Mouse (Mus musculus): Measurements from ENCODE around the gene Gm19668.
"Not testable (repeated sequence)": the region's sequence is repeated elsewhere in the genome, so short reads cannot be mapped to it uniquely, and the experiment has no call there.

Gene Gm19668

DNA sequence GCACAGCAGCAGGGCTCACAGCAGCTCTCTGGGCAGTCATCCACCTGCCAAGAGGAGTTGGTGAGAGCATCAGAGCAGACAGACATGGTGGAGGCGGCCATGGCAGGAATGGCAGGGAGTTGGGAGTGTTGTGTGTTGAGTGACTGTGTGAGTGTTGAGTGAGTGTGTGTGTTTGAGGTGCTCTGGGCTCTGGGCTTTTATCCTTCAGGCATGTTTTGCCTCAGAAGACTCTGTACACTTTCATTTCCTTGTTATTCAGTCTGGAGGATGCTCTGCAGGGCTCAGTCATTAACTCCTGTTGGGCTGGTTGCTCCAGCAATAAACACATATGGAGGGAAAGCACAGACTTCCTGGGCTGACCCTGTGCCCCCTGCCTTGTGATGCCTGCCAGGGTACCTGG is 27.7 kb downstream of the Gm19668 start, which contains the start of gene Gm3238:
Gene Gm3238, minus strand, starts transcription at position 101 of the 400 bp plus-strand sequence.
- not testable (repeated sequence) for DNase-seq (ENCODE audit: low spot score in 2 of 2)

- DNase-seq (ENCODE audit: low spot score in 2 of 2), result no peak
Measured at GRCm38 (mm10) chr10:77769727-77770126, 29.2 kb downstream of the Gm19668 start.

DNA sequence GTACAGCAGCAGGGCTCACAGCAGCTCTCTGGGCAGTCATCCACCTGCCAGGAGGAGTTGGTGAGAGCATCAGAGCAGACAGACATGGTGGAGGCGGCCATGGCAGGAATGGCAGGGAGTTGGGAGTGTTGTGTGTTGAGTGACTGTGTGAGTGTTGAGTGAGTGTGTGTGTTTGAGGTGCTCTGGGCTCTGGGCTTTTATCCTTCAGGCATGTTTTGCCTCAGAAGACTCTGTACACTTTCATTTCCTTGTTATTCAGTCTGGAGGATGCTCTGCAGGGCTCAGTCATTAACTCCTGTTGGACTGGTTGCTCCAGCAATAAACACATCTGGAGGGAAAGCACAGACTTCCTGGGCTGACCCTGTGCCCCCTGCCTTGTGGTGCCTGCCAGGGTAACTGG is 39.4 kb downstream of the Gm19668 start, which contains the start of gene Gm3233:
Gene Gm3233, minus strand, starts transcription at position 101 of the 400 bp plus-strand sequence.
- not testable (repeated sequence) for DNase-seq (ENCODE audit: low spot score in 2 of 2)

- no peak for DNase-seq (ENCODE audit: low spot score in 2 of 2)
Measured at GRCm38 (mm10) chr10:77753448-77753847, 45.5 kb downstream of the Gm19668 start.

- DNase-seq (ENCODE audit: low spot score in 2 of 2), result not testable (repeated sequence)
Measured at GRCm38 (mm10) chr10:77752312-77752711, 46.6 kb downstream of the Gm19668 start.

GRCm38 (mm10) chr10:77751254-77751653 is 47.7 kb downstream of the Gm19668 start, which contains the start of gene Gm9736:
Gene Gm9736, minus strand, starts transcription at chr10:77751354.
- DNase-seq (ENCODE audit: low spot score in 2 of 2), result not testable (repeated sequence)

GRCm38 (mm10) chr10:77750686-77751085 is 48.2 kb downstream of the Gm19668 start:
- DNase-seq (ENCODE audit: low spot score in 2 of 2), result not testable (repeated sequence)
